Mouse (Mus musculus) heart, adult 2 months (tissue): ENCODE measurements at regions not wholly inside any gene's neighbourhood (a gene's known extent, or its start where the extent isn't known, plus 50 kb on each side); places are given as distances from the start of the nearest gene placed in this dataset.

ENCODE experiments used
- CTCF ChIP-seq: fragments of 200-600 bp; IDR thresholded peaks from 2 replicates; pipeline ENCODE4 v1.8.1; 2022; ENCODE audit warnings: antibody characterized with exemption, mild to moderate bottlenecking, moderate library complexity
- POLR2A ChIP-seq: fragments of 200-500 bp; IDR thresholded peaks from 2 replicates; pipeline ENCODE4 v1.6.1; 2011; ENCODE audit warnings: mild to moderate bottlenecking, low read depth, low read length, control low read depth; ENCODE audit not compliant: insufficient read depth

DNA sequence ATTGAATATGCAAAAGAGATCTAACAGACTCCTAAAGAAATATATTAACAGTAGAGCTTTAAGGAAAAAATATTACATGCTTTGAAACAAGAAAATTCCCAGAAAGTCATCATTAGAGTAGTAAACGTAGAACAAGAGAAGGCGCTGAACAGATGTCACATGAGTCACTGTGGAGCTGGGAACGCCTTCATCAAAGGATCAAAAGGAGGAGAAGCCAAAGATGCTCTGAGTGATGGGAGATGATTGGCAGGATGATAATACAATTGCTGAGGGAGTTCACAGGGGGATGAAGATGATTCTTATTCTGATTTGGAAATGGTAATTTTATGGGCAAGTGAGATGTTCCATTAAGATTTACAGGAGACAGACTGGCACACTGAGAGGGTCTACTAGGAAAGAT, 417.1 kb upstream of the Syt1 start:
- TF ChIP-seq CTCF = no peak
- no peak for TF ChIP-seq POLR2A
